Mouse (Mus musculus): ENCODE data around the gene Clhc1.

DNA sequence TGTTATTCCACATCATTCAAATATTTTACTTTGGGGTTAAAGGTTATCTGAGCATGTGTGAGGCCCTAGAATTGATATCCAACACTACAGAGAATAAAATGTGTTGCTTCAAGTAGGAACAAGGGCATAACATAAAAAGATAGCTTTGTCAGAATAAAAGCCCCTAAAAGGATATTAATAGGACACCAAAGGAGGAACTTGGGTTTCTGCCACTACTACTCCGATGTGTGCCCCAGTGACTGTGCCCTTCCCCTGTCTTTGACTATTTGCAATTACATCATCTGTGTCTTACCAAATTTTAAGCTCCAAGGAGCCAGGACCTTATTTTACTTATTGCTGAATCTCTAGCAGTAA is 1.7 kb downstream of the Clhc1 start:
- TF ChIP-seq EP300 (optimal IDR thresholded peaks at IDR 0.05) (no peak), CTCF (IDR thresholded peaks at IDR 0.05; ENCODE audit: low read depth) (no peak)

Data from stomach, postnatal 0 days (tissue).